Mouse (Mus musculus) cerebellum, postnatal 36 days (tissue): ENCODE results near the gene Fam208b.

Experiments
- DNase-seq, 2 experiments: peaks; one replicate each; pipeline ENCODE4 v3.0.0; 2021 to 2022; ENCODE audit warnings: mixed read lengths in 2 of 2

Fam208b gene

DNA sequence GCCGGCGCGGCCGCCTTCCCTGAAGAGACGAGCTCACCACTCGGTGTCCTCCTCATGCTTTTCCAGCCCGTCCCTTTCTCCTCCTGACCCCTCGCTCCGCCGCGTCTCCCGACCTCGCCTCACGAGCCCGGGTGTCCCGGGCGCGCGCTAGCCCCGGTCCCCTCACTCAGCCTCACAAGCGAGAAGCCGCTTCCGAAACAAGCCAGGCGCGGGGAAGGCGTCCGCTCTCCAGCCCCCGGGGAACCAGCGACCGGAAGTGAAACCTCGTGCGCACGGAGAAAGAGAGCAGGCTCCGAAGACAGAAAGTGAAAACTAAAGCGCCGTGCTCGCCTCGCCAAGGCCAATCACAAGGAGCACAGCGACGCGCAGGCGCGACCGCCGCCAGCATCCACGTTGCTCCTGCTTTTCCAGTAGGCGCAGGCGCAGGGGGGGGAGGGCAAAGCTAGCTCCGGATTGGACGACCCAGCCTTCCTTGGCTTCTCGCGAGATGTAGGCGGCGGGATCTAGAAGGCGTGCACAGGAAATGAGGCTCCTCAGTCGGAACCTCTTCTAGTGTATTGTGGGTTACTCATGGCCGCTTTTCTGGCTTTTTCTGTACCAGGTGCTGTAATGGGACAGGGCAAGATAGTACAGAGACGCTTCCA, at the start of gene Fam208b:
TSS of gene Fam208b (minus strand) at position 314 of the 644 bp plus-strand sequence.
- DNase-seq: peak; percentile 97

DNA sequence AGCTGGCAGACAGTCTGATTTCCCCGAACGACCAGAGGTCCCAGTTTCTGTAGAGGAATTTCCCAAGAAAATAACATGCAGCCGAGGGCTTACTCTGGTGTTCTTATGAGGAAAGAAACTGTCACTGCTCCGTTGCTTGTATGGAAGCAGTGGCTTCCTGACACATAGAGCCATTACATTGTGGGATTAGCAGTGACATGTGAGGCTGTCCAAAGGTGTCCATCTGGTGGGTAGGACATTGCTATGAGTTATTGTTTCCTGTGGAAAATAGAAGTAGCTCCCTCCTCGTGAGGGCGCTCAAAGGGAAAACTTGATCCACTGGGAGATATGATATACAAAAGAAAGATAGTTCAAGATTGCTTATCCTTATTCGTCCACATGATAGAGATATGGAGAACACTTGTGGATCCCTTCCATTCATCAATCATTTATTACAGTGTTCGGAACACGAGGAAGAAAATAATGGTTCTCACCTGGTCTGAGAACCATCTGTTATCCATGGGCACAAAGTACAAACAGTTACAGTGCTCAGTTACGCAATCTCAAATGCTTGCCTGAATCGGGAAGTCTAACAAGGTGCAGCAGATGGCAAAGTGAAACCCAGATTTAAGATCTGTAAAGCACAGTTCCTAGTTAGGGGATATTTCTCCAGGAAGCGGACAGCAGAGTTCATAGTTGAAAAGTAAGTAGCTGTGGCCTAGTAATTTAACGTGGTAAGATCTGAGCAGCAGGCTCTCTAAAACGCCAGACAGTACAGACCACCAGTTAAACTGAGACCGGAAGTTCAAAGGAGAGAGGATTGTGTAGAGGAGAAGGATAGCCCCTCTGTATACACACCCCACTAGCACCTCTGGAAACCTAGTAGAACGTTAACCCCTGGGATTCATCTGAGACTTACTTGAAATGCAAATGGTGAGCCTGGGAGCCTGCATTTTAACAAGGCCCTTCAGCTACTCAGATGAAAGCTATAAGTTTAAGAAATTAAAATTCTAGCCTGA, 48.6 kb upstream of the Fam208b start:
- no peak for DNase-seq

DNA sequence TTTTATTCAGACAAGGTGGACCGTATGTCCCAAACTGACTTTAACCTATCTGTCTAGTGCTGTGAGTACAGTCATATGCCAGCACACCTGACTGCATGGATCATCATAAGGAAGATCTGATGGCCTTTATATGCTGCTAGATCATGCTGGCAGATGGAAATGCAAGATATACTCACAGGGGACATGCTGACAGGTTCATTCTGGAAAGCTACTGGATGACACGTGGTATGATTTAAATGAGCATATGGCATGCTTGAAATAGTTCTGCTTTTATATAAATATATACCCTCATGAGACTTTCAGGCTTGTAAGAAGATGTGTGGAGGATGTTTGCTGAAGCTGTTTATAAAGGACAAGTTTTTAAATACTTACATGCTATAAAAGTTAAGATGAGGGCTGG, 43.5 kb upstream of the Fam208b start:
- DNase-seq: no peak

GRCm38 (mm10) chr13:3650569-3650968, 39.7 kb upstream of the Fam208b start:
- DNase-seq: no peak

- no peak for DNase-seq
These were observed 35.7 kb upstream of the Fam208b start for GRCm38 (mm10) chr13:3646566-3646965.

GRCm38 (mm10) chr13:3645919-3646318, 35.0 kb upstream of the Fam208b start:
- no peak for DNase-seq

- no peak for DNase-seq
These were observed 34.0 kb upstream of the Fam208b start for GRCm38 (mm10) chr13:3644871-3645270.

DNA sequence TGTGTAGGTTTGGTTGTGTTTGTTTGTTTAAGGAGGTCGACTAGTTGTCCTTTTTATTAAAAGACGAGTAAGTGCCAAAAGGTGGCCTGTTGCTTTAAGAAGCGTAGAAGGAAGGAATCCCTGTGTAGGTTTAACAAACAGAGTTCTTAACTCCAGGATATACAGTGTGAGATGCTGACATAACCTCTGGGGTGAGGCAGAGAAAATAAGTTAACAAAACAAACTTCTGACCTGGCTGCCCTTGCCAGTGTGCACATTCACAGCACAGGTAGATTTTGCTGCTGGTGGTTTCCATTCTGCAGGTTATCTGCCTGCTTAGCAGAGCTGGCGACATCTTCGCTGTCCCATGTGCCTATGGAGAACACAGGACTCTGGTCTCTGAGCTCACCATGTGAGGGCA, 31.6 kb upstream of the Fam208b start:
- no peak for DNase-seq

GRCm38 (mm10) chr13:3642049-3642448, 31.1 kb upstream of the Fam208b start:
- DNase-seq: no peak

DNA sequence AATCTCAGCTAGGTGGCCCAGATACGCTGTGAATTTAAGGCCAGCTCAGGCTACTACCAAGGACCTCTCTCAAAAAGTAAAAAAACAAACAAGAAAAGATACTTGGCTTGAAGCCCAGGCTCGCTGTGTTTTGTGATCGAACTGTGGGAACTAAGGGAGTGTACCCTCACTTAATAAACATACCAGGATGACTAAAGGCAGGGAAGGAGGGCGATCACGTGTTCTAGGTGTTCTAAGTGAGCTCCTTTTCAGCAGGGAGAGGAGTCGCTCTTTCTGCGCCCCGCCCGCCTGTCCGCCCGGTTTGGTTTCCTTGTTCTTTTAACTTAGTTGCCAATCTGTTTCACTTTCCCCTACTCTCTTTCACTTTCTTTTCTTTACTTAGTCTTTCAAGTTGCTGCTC, 25.9 kb upstream of the Fam208b start:
- no peak for DNase-seq

DNA sequence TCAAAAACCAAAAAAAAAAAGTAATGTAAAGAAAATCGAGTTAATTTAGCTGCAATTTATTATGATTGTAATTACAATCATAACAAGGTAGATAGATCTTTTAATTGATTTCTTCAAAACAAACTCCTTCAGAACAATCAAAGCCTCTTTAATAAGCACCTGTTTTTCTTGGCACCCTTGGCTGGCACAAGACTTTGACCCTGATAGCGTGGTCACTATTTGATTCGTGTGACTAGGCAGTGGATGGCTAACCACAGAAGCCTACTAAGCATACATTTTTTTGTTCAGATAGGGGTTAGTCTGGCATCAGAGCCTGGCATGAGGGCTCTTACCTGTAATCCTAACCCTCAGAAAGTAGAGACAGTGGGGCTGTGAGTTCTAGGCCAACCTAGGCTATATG, 24.2 kb upstream of the Fam208b start:
- DNase-seq: no peak

DNA sequence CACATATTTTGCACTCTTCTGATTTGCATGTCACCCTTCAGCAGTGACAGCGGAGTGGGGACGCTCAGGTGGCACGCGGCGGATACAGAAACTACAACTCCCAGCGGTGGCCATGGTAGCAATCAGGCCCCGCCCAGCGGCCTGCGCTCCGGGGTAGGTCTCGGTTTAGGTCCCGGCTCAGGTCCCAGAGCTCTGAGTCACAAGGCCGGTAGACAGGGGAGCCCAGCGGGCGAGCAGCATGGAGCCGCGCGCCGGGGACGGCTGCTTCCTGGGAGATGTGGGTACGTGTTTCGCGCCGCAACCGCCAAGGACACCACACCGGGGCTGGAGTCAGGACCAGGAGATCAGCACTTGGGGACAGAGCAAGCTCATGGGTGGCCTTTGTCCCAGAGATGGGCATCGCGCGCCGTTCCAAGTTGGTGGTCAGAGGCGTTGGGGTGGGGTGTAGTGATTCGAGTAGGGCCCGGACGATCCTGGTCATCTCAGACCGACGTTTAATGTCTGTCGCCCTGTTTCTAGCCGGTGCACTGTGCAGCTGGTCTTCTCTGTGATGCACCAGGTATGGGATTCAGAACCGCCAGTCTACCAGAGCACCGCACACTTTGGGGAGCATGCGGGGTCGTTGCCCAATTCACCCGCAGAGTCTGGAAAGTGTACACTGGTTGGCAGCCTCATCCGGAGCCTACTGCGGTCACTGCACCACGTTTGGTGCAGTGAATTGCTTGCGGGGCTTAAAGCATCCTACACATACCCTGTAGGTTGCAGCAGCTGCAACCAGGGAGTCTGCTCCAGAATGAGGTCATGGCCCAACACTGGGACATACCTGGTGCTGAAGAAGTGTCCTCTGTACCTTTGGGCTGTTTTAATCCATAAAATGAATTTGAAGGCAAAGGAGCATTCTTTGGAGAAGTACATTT, 23.2 kb upstream of the Fam208b start, which contains the start of gene Asb13:
TSS of gene Asb13 (plus strand) at position 138 of the 917 bp plus-strand sequence.
- DNase-seq: peak; percentile 85 to 87

GRCm38 (mm10) chr13:3633131-3633530, 22.2 kb upstream of the Fam208b start:
- no peak for DNase-seq

DNA sequence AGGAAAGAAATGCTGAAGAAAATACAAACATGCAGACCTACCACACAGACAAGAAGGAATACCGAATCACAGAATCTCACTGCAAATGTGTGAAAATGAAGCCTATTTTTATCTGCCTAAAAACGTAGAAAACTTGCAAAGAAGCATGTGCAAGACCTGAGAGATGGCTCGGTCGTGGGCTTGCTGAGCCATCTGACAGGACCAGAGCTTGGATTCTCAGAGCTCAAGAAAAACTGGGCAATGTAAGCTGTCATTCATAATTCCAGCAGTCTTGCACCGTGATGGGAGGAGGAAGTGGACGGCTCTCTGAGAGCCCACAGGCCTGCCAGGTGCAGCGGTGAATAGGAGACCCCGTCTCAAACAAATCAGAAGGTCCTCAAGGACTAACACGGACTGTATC, 21.6 kb upstream of the Fam208b start:
- DNase-seq: no peak

DNA sequence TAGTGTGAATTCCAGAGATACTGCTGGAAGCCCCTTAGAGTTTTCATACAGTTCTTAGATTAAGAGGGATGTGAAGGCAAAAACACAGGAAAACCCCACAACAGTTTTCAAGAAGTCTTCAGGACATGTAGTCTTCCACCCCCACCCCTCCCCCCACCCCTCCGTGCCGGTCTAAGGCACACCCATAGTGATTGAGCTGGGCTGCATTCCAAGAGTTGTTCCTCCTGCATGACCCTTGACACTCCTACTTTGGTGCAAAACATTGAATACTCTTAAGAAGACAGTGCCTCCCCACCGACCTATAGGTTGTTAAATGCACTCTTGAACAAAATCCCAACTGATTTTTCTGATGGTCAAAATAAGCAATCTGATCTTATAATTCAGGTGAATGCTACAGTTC, 17.2 kb upstream of the Fam208b start:
- no peak for DNase-seq

DNA sequence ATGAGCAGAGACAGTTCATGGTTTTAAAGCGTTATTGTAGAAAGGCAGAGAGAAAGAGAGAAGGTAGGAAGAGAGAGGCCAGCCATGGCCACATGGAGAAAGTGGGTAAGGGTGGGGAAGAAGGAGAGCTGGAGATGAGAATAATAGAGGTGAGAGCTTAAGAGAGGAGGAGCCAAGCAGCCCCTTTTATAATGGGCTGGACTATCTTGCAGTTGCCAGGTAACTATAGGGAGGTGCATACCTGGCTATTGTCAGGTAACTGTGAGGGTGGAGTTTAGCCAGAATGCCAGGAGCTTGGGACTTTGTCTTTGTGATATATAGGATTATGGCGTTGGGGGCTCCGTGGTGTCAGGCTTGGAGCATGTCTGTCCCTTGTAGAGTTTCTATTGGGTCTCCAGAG, 16.2 kb upstream of the Fam208b start:
- no peak for DNase-seq

DNA sequence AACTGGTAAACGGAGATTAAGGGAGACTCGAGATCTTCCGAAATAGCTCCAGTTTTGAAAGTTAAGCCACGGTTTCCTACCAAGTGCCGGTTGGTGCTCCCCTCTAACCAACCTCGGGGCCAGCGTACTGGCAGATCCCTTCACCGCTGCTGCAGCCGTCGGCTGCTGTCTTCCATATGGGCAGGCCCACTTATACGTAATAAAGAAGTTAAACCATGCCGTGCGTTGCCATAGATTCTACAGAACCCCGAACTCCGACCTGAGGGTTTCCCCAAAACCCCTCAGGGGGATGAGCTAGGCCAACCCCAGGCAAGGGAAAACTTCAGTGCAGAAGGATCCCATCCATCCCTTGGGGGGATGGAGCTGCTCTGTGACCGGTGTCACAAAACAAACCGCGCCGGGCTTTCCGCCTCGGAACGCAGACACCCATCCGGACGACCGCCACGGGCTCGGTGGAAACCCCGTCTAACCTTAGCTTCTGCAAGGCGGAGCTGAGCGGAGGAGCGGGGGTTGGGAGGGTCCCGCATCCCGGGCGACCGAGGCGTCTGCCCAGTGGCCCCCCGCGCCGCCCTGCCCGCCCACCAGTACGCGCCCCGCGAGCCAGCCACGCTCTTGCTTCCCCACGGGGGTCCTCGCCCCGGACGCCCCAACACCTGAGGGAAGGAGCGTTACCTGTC, 652 bp downstream of the Fam208b start:
- DNase-seq: peak in 1 of 2 experiments; percentile 53

DNA sequence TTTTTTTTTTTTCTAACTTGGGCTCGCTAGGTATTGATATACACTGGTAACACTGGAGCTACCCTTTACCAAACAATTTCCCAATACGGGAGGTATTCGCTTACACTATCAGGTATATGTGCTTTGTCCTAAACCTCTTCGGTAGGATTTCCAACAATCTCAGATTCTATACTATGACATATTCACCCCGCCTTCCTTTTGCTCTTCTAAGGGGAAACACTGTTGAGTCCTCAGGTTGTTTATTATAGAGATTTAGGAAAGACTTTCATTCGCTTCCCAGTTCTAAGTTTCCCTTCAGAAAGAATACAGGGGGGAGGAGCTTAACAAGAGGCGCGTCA, 1.2 kb downstream of the Fam208b start:
- no peak for DNase-seq

- no peak for DNase-seq
These were observed 14.7 kb downstream of the Fam208b start for GRCm38 (mm10) chr13:3596232-3596631.

- DNase-seq: no peak
These were observed 16.6 kb downstream of the Fam208b start for GRCm38 (mm10) chr13:3594311-3594710.

DNA sequence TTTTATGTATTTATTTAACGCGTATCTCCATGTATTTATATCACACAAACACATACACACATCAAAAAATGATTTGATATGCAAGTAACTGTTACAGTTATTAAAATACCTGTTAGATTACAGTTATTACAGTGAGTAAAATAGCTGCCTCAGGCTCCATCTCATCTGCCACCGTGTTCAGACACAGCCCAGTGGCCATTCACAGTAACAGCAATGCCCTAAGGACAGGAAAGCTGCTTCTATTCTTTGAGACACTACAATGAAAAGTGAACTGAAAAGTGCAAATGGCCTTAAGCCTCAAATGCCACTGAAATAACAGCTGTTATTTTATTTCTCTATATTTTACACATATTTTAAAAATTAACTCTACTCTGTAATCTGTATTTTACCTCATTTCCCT, 20.1 kb downstream of the Fam208b start:
- no peak for DNase-seq

GRCm38 (mm10) chr13:3563953-3564352, 47.0 kb downstream of the Fam208b start:
- no peak for DNase-seq
